Mouse (Mus musculus): ENCODE results near the gene Pold3.

- TF ChIP-seq TAL1 (IDR thresholded peaks at IDR 0.05; ENCODE audit: low read length), result no peak
- TF ChIP-seq GATA1 (IDR thresholded peaks at IDR 0.05; ENCODE audit: low read length), result no peak
Observed at GRCm38 (mm10) chr7:100138075-100138474, 16.7 kb upstream of the Pold3 start.

Data from erythroblast, embryonic 14.5 days (primary cell).